Mouse (Mus musculus) 3T3-L1 (cell line): ENCODE data around the gene Ica1.

Experiments used
- DNase-seq: peaks from one replicate; pipeline ENCODE4 v3.0.0-alpha.2; 2015; ENCODE audit warnings: low read depth, low spot score

Gene Ica1

DNA sequence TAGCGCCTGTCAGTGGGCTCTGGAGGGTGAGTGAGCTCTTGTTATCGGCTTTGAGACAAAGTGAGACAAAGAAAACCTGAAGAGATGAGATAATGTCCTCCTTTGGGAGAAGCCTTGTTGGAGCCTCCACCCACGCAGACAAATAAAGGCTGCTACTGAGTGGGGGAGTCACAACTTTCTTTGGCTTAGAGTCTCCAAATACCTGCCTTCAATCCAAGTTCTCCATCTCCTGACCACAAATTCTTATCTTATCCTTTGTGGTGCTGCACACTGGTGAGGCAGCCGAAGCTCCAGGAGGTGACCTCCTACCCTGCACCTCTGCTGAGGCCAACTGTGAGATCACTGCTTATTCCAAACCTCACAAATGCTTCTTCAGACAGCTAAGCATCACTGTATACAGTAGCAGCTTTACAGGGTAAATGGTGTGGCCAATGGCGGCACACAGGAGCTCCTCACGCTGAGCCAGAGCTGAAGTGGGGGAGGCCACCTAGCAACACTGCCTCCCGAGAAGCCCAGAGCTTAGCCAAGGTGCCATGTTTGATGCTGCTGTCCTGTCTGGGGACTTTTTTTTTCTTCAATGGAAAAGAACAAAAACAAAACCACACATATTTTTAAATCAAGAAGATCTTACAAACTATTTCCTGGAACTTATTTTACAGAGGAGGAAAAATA is 130.6 kb downstream of the Ica1 start:
- no peak for DNase-seq

DNA sequence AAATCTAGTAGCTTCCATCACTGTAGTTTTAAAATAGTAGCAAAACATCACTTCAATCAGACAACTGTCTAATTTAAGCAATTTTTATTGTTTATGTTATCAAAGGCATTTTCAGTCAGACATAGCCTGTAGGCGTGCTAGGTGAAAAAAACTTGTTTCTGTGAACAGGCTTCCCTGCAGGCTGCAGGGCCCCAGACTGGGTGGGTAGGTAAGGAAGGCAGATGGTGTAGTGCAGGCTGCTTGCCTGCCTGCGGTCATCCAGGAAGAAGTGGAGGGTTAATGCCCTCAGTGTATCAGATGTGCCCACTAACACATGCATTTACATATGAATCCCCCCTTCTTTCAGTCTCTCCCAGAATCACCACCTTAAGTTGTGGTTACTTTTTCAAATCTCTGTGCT is 132.6 kb downstream of the Ica1 start:
- no peak for DNase-seq

GRCm38 (mm10) chr6:8644703-8645102 is 133.6 kb downstream of the Ica1 start:
- DNase-seq = no peak

- DNase-seq = no peak
Observed at GRCm38 (mm10) chr6:8640863-8641262, 137.4 kb downstream of the Ica1 start.

GRCm38 (mm10) chr6:8639526-8639925 is 138.8 kb downstream of the Ica1 start:
- no peak for DNase-seq

DNA sequence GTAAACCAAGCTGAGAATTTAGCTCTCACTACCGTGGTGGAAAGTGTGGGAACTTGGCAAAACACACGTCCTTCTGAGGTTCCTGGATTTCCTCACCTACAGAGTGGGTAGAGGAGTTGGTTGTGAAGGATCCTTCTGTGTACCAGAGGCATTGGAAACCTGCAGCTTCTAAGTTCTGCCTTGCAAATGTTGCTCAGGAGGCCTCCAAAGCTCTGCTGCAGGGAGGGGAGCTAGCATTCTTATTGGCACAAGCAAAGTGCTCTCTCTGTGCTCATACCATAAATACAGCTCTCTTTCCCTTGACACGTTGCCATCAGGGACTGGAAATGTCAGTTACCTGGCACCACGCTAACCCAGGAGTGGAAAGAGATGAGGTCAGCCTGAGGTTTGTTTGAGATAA is 139.4 kb downstream of the Ica1 start:
- no peak for DNase-seq

- DNase-seq = no peak
Observed at GRCm38 (mm10) chr6:8638122-8638521, 140.2 kb downstream of the Ica1 start.

GRCm38 (mm10) chr6:8632701-8633100 is 145.6 kb downstream of the Ica1 start:
- no peak for DNase-seq

DNA sequence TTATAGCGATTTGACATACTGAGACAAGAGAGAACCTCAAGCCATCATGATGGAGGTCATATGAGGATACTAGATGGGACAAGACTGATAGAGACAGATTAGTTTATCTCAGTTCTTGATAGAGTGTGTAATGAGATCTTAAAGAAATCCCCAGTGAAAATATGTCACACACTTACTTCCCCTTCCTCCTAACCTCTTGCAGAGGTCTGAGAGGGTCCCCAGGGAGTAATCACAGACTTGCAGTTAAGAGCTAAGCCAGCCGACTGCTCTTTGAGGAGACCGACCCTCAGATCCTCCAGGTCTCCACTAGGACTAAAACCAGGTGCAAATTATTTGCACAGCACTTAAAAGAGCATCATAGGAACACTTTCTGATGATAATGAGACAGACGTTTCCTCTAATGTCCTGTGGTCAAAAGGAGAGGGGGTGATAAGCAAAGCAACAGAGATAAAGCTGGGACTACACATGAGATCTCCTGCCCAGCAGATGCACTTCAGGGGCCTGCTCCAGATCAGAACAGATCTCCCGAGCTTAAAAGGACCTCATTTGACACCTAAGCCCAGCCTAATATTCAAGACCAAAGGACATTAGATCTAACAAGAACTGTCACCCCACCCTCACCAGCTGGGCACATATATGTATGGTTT is 146.2 kb downstream of the Ica1 start:
- DNase-seq = no peak

DNA sequence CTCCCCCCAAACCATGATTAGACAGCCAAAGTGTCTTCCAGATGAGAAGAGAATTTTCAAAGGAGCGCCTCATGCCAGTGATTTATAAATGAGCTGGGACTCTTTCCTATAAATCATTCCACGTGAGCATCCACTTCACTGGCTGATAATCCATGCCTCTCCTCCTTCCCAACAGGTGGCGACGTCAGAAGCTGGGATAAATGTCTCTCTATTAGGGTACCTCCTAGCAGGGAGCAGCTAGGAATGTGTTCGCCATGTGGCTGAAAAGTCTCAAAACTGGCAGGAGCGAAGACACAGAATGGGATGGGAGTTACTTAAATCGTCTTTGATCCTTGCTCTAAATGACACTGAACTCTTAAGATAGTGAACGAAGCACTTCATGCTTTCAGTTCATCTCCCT is 146.9 kb downstream of the Ica1 start:
- DNase-seq = no peak

DNA sequence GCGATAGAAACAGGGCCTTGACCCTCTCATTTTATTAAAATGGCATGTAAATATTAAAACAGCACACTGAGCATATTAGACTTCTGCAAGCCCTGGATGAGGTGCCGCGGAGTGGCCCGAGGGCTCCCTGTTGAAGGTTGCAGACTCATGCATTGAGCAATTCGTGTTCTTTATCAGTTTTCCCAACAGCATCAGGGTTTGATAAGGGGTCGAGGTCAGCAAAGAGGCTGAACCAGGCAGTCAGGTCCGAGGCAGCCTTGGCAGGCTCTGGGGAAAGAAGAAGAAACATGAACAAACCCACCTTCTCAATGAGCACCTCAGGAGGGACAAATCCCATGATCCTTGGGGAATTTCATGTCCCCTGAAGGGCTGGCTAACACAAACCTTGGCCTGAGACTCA is 147.8 kb downstream of the Ica1 start:
- no peak for DNase-seq

- DNase-seq = no peak
Observed at GRCm38 (mm10) chr6:8628715-8629267, 149.5 kb downstream of the Ica1 start.

- DNase-seq = no peak
Observed at GRCm38 (mm10) chr6:8628226-8628625, 150.1 kb downstream of the Ica1 start.

- DNase-seq = peak; percentile 86
Observed at GRCm38 (mm10) chr6:8623045-8623444, 155.2 kb downstream of the Ica1 start.

DNA sequence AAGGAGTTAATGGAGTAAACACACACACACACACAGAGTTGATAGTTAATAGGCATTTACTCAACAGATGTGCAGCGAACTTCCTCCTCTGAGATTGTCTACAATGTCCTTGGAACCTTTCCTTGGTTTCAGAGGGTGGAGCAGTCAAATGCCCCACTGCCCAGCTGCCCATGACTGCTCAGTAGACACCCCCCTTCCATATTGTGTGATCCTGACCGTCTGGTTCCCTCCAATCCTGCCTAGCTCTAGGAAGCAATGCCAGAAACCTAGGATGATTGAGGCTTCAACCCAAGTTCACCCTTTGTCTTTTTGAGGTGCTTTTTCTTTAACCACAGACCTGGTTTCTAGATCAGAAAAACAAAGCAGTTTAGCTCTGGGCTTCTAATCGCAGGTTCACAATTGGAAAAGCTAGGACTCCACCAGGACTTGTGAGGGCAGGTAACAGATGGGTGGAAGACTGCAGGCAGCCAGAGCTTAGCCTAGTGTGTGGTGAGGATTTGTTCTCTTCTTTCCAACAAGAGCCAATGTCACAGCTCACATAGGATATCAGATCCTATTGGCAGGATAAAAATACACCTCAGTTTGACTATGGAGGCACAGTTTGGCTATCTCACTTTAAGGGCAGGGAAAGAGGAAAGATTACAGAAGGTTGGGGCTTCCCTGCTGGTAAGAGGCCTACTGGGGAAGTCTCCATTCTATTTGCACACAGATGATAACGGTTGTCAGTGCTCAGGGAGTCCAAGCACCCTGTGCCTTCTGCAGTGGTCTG is 158.5 kb downstream of the Ica1 start:
- DNase-seq = no peak

GRCm38 (mm10) chr6:8617369-8617768 is 160.9 kb downstream of the Ica1 start:
- DNase-seq = no peak

- DNase-seq = no peak
Observed at GRCm38 (mm10) chr6:8591665-8592064, 186.6 kb downstream of the Ica1 start.

- peak; percentile 44 for DNase-seq
Observed at GRCm38 (mm10) chr6:8583892-8584291, 194.4 kb downstream of the Ica1 start.

DNA sequence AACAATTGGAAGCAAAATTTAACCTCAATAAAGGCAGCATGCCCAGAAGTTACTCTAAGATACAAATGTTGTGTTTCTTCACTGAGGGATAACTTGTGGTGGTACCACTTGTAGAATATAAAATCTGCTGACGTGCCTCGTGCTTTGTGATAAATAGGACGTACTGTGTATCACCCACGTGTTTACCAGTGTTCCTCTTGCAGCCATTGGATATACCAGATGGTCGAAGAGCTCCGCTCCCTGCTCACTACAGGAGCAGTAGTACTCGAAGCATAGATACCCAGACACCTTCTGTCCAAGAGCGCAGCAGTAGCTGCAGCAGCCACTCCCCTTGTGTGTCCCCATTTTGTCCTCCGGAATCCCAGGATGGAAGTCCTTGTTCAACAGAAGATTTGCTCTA is 195.9 kb downstream of the Ica1 start:
- no peak for DNase-seq
